Mouse (Mus musculus): ENCODE results near the gene Col13a1.
A peak's percentile ranks its signal among the peaks of the same experiment; 100 is the strongest.

Col13a1 gene

DNA sequence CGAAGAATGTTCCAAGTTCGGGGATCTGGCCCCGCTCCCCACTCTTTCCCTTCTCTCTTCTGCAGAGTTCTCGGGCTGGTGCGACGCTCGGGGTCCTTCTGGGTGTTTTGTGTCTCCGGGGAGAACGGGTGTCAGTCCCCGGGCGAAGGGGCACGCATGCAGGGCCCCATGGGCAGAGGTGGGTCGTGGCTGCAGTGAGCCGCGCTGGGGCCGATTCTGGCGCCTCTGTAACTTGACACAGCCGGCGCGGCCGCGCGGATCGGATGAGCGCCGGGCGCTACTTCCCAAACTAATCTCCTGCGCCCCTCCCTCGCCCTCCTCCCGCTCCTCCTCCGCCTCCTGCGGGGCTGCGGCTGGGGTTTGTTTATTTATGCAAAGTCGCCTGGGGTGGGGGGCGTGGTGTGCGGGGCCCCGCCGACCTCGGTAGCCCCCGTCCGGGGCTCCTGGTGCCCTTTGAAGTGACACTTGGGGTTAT, at the start of gene Col13a1:
TSS of gene Col13a1 (minus strand) at position 243 of the 475 bp plus-strand sequence.
- DNase-seq (ENCODE audit: low read depth) = no peak

DNA sequence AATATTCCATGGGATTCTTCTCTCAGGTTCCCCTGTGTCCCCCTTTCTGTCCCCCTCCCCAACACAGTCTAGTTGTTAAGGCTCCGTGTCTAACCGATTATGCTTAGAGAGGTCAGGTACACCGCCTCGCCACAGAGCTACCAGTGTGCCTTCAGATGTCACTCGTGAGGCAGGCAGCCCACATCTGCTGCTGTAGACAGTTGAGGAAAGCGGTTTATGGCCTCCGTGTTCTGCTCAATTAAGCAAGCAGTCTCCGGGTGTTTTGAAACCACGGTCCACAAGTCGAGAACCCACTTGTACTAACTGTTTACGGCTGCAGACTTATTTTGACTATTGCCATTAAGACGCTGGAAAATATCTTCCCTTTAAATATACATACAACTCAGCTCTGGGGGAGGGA, 48.8 kb upstream of the Col13a1 start:
- DNase-seq (ENCODE audit: low read depth) = no peak

DNA sequence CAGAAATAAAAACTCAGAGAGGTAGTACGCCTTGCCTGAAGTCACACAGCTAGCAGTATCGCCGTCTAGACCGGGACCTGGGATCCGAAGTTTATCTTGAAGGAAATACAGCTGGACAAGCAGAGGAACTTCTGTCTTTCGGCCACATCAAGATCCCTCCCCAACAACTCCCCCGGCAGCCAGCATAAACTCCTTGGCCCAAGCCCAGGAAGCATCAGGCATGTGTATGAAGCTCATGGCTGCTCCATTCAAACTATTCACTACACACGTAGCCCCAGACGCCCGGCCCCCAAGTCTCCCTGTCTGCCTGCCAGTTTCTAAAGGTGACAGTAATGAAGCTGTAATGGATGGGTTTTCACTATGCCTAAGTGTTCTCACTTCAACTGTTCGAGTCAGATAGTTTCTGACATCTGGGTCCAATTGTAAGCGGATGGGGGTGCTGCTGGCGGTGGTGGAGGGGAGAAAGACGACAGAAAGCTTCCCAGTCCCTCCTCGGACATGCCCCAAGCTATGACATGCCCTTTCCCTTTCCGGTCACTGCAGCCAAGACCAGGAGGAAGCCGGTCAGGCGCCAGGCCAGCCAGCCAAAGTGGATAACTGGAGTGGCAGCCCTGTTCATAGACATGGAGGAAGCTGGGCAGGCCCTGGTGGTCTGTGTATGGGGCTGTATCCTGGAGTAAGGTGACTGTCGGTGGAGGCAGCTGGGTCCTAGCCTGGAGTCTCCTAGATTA, 45.1 kb upstream of the Col13a1 start:
- no peak for DNase-seq (ENCODE audit: low read depth)

DNA sequence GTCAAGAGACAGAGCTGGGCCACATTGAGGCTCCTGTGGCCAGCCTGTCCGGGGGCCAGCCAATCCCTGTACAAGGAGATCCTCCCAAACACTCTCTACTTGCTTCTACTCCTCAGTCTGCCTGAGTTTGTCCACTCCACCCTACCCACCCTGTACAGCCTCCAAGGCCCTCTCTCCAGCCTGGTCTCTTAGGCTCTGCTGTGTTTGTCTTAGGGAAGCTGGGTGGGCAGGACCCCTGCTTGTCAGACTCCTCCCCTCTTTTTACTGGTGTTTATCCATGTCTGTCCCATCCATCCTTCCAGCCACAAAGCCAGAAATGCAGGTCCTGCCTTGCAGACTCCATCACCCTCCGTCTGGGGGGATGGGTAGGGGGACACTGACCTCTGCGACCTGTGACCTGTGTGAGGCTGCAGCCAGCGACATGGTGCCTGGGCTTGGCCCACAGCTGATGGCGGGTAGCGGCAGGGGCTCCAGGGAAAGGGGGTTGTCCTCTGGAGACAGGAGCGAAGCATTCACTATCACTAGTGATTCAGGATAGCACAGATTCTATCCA, 41.2 kb upstream of the Col13a1 start:
- DNase-seq (ENCODE audit: low read depth) = no peak

DNA sequence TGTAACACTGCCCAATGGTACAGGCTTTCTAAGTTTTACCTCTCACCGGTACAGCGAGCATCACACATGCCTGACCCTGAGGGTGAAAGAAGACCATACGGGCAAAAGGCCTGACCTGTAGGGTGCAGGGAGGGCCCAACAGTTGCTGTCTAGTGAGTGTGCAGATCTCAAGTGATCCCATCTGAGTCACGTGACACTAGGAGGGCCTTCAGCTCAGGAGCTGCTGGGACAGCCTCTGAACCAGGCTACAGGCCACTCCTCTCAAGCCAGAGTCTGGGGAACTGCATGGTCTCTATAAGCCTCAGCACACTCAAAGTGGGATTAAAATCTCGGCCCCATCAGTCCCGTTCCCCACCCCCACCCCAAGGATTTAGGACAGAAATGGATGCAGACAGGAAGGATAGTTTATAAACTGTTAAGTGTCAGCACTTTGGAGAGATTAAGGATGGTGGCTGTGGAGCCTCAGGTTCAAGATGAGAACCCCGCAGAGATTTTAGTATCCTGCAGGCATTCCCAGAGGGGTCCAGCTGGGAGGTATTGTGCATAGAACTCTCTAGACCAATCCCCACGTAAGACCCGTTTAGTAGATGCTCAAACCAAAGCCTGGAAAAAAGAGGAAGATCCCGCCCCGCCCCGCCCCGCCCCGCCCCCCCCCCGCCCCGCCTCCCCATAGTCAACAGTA, 40.6 kb upstream of the Col13a1 start:
- no peak for DNase-seq (ENCODE audit: low read depth)

DNA sequence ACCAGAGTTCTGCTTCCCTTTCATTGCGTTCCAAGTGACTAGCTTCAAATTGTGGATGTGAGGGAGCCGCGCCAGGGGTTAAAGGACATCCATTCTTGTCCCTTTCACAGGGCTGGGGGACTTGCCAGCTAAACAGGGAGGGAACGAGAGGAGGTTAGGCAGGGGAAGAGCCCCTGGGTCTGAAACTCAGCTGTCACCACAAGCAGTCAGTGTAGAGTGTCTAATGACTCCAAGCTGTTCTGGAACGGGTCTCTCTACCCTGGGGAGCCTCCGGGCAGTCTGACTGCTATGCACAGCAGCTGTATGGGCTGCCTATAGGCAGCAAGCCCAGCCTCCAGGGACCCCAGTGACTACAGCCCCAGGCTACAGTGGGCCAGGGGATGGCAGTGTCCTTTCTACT, 38.0 kb upstream of the Col13a1 start:
- DNase-seq (ENCODE audit: low read depth) = no peak

DNA sequence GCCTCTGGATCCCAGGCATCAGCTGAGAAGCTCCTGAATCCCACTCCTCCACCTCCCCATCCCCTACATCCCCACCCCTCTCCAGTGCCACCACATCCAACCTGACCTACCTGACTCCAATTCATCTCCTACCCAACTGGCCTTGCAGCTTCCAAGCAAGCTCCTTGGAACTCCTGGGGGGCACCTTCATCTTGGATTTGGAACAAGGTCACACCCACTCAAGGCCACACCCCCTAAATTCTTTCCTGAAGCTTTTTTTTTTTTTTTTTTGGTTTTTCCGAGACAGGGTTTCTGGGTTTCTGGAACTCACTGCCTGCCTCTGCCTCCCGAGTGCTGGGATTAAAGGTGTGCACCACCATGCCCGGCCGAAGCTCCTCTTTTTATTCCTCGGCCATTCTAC, 34.3 kb upstream of the Col13a1 start:
- DNase-seq (ENCODE audit: low read depth) = no peak

DNA sequence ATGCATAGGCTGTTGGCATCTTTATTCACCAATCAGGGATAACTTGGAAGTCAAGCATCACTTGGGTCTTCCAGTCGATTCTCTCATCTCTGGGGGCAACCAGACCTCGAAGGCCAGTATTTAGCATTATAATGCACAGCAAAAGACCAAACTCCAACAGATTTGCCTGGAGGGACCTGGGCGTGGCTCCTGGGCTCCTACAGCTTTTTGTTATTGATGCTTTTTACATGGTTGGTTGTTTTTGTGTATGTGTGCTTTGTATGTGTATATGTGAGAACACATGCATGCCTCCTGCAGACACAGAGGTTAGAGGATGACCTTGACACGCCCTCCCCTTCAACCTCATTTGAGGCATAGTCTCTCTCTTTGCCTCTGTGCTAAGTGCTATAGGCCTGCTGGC, 33.5 kb upstream of the Col13a1 start:
- DNase-seq (ENCODE audit: low read depth) = no peak

DNA sequence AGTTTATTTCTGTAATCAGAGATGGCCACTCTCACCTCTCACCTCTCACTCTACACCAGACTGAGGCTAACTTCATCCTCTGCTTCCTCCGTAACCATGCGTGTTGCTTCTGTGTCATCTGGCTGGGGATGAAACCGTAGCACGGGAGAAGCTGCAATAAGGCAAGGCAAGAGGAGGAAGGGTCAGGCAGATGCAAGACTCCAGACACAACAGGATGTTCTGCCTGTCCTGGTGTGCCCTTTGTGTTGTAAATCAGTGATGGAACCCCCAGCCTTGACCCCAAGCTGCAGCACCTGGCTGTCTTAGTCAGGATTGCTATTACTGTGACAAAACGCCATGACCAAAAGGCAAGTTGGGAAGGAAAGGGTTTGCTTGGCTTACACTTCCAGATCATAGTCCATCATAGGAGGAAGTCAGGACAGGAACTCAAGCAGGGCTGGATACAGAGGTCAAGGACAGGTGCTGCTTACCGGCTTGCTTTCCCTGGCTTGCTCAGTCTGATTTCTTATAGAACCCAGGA, 31.1 kb upstream of the Col13a1 start:
- DNase-seq (ENCODE audit: low read depth) = no peak

DNA sequence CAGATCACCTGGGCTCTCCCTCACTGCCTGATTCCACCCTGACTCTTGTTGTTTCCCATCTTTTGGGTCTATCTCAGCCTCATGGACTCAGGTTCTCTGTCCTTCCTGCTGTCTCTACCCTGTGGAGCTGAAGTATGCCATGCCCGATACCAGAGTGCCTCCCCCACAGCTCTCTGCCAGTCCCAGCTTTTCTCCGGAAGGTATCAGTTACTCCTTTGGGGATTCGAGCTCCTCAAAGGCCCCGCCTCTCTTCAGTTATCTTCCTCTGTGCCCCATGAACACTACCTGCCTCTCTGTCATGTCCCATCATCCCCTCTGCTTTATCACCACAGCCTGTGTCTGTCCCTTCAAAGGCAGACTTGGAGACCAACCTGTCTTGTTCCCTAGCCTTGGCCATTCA, 29.1 kb upstream of the Col13a1 start:
- no peak for DNase-seq (ENCODE audit: low read depth)

DNA sequence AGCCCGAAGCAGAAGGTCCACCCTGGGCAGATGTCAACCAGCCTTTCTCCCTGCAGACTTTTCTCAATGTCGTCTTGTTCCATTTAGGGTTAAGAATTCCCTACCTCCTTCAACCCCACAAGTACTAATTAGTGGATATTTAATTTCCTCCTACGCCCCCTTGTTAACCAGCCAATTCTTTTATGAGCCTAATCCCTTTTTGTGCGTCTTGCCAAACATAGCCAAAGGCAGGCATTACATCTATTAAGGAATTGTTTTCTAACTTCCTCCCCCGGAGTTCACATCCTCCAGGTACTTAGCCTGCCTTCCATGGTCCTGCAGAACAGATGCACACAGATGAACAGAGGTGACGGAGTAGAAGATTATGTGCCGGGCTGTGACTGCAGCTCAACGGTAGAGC, 27.5 kb upstream of the Col13a1 start:
- no peak for DNase-seq (ENCODE audit: low read depth)

DNA sequence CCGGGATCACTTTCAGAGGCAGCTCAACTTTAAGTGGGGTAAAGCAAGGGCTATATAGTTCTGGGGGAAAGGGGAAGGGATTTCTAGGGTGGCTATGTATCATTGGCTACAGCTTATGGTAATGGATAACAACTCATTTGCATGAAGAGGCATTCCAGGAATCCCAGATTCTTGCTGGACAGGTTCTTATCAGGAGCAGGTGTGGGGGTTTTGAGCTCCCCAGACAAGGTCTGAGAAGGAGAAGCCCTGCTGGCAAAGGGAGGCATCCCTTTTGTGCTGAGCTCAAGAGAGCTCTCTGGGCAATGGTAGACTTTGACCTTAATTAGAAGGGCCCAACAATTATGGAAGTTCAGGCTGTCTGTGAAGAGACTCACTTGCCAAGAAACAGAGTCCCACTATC, 21.3 kb upstream of the Col13a1 start:
- DNase-seq (ENCODE audit: low read depth) = no peak

DNA sequence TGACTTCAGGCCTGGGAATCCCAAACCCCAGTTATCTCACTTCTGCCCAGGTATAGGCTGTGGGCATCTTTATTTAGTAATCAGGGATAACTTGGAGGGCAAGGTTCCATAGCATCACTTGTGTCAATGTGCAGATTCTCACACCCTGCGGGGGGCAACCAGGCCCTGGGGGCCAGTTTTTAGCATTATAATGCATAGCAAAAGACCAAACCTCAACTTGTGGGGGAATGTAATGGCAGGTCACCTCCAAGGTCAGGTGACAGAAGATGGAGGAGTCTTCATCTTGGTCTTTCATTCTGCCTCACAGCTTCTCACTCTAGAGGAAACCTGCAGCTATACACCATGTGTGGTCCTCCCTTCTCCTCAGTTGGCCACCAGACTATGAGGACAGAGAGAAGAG, 20.9 kb upstream of the Col13a1 start:
- DNase-seq (ENCODE audit: low read depth) = no peak

DNA sequence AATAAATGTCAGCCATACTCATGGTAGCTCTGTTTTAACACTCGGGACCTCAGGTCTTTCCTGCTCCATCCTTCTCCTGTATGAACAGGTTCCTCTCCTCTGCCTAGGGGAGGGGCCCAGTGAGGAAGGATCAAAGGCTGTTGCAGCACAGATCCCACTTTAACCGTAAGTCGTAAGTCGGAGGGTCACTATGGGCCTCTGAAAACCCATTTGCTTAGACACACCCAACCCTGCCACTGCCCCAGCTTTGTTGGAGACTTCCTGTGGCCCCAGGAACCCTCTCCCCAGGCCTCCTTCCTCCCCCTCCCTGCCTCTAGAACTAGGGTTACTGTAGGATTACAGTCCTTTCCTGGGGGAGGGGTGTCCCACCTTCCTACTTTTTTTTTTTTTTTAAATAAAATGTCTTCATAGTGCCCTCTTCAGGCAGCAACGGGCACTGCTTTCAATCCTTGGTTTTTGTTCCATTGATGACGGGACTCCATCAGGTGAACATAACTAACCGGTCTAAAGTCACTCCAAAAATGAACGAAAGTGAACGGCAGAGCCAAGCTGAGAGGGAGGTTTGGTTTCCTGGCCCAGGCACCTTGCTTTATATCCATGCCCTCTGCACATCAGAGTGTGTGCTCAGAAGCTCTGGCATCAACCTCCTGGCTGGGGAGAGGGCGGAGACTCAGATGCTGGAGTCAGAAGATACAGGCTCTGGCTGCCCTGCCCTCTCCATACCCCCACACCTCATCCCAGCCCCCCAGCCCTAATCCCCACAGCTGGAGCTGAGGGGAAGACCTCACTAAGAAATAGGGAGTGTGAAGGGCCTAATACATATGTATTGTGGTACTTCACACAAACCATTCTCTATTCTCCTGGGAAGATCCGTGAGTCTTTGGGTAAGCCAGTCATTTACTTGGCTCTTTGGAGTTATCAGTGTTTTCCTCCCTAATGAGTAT, 12.8 kb upstream of the Col13a1 start:
- DNase-seq (ENCODE audit: low read depth) = no peak

DNA sequence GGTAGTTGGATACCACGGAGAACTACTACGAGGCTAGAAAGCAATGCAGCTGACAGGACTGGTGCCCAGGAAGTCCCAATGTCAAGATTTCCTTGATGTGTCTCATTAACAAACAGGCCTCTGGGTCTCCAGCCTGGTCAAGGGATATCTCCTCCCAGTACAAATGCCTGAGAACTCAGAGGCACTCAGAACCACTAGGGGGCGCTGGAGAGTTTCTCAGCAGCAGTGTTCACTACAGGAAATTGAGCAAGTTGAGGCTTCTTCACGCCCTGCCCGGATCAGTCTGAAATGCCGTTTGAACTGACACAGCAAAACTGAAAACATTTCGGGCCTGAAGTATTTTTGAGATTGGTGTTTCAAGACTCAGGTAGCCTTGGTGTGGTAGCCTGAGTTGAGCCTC, 1.5 kb upstream of the Col13a1 start:
- peak; percentile 83 for DNase-seq (ENCODE audit: low read depth)

DNA sequence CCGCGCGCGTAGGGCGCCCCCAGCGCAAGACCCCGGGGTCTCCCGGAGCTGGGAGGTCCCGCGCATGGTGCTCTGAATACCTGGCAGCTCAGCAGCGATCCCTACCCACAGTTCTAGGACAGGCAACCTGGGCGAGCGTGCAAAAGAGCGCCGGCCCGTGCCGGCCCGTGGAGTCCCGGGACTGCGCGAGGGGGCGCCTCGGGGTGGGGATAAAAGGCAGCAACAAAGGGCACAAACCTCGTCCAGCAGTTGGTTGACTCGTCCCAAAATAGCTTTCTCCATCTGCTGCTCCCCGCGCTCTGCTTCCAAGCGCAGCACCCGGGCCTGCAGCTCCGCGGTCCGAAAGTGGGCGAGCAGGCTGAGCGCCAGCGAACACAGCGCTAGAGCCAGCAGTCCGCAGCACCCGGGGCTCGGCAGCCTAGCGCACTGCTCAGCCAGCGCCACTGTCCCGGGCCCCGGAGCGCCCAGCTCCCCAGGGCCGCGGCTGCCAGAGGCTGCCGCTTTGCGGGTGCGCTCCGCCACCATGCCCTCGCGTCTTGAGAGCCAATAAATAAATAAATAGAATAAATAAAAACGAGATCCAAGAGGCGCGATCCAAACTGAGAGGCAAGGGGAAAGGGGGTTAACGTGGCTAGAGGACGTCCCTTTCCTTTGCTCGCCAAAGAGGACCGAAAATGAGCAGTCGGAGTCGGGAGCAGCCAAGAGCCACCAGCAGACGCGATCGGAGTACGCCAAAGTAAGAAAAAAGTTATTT, 619 bp downstream of the Col13a1 start:
- DNase-seq (ENCODE audit: low read depth) = no peak

DNA sequence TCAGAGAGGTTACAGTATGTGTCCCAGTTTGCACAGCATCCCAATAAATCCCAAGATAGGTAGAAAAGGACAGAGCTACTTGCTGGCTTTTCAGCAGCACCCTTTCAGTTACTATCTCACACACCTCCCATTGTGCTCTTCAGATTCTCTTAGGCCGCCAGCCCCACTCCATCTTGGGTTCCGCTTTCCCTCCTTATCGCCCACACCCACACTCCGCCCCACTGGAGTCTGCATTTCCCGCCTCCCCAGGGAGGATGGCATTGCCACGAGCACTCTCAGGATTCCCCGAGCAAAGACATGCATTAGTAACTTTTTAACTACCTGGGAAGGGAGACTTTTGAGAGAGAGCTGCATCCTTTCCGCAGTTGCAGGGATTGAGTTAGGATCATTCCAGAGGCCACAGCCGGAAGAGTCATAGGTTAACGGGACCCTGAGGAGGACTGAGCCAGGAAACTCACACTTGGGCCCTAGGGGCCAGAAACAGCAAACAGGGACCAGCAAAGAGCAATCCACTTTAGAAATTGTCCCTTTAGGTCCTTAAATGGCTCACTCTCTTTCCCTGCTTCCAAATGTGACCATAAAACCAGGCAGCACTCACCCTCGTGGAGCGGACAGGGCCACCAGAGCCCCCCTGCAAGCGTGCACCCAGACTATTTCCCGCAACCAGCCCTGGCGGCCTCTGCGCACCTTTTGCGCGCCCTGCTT, 1.4 kb downstream of the Col13a1 start:
- DNase-seq (ENCODE audit: low read depth) = no peak

DNA sequence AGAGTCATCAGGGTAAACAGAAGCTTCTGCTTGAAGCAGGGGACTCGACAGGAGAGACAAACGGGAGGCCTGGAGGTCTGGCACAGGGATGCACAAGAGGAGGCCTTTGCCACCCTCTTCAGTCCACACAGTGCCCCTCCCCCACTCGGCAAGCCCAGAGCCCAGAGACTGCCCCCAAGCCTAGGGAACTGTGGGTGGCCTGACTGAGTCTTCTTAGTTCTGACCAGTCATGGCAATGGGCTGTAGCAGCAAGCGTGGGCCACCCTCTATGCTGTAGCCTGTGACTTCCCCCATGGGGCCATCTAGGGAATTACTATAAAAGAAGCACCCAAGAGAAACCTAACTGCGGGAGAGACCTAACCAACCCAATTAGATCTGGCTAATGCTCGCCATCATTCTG, 1.9 kb downstream of the Col13a1 start:
- DNase-seq (ENCODE audit: low read depth) = no peak

DNA sequence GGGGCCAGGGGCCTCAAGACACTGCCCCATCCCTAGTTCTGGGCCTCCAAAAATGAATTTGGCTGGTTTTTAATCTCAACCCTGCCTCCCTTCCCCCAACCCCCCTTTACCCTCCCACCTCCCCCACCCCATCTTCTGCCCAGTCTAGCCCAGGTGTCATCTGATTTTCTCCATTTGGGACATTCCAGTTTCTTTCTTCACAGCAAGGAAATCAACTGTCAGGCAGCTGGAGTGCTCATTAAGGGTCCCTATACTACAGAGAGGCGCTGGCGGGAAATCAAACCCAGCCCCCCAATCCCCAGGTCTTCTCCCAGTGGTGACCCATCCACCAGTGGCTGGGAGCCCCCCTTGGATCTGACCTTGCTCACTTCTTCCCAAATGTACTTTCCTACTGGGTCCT, 4.3 kb downstream of the Col13a1 start:
- DNase-seq (ENCODE audit: low read depth) = no peak

DNA sequence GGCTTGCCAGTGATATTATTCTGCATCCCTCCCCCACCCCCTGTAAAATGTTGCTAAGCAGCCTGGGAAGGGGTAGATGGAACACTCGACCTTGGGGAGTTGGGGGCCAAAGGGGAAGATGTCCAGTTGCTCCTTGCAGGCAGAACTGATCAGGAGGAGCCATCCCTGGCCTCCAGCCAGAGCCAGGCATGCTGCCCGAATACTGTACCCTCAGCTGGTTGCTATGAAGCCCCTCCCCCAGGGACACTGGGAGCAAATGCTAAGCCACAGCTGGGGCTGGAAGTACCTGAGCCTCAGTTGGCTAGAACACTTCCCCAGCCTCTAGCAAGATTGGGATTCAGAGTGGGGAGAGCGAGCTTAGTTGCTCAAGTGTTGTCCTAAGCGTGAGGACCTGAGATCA, 6.9 kb downstream of the Col13a1 start:
- DNase-seq (ENCODE audit: low read depth) = no peak

Measured in induced T-regulatory cell, adult 2 months (primary cell).